Mouse (Mus musculus) large intestine, adult 2 months (tissue): ENCODE results near the gene Tmem11. TPM values are rescaled to one million over a fixed set of nuclear protein-coding genes. Genes with fewer than 3 reads are reported as not detected.
"Not testable (repeated sequence)": the region's sequence is repeated elsewhere in the genome, so short reads cannot be mapped to it uniquely, and the experiment has no call there.

Source experiments
- DNase-seq: peaks from one replicate; pipeline ENCODE4 v3.0.0-alpha.2; 2012; ENCODE audit warnings: low read depth, low spot score
- WGBS: fragments of 180-500 bp; shearing (Covaris S2); methylation state at CpG from one replicate; pipeline ENCODE4 v1.1.7; 2018; 5-methylcytosine and 5-hydroxymethylcytosine counted together
- polyA plus RNA-seq: library from polyadenylated mRNA; depleted of rRNA; stranded (reverse); fragments of >200 nt; gene quantifications from 2 replicates; pipeline ENCODE4 v1.2.3, GENCODE M21; 2012

Gene Tmem11
- polyA plus RNA-seq, 1 experiment, result 74.0 TPM

DNA sequence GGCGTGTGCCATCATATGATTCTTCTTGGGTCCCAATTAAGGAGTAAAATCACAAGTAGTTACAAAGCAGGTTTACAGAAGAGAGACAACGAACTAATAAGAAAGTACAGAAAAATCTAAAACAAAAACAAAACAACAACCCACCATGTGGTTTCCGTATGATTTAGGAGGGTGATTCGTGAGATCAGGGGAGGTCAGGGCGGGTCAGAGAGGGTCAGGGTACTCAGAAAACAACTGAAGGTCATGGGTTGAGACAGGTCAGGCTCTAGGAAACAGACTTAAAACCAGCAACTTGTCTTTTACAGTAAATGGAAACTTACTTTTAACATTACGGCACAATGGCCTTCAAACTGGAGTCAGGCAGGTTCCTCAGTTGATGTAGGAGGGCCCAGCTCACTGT, 11.2 kb upstream of the Tmem11 start:
- 50% methylated on average over 6 of the region's 6 CpGs for WGBS
- DNase-seq, result no peak

DNA sequence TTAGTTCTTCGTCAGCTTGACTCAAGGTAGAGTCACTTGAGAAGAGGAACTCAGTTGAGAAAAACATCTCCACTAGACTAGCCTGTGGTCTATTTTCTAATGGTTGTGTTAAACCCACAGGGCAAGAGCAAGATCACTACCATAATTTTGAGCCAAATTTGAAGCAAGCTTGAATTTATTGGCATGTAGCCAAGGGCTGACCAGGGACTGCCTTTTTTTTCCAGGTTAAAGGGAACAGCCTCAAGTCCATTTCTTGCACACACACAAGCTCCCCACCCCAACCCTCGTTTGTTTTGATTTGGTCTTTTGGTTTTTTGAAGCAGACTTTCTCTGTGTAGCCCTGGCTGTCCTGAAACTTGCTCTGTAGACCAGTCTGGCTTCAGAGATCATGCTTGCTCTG, 10.8 kb upstream of the Tmem11 start:
- 48% methylated on average over 2 of the region's 2 CpGs for WGBS
- DNase-seq, result no peak

DNA sequence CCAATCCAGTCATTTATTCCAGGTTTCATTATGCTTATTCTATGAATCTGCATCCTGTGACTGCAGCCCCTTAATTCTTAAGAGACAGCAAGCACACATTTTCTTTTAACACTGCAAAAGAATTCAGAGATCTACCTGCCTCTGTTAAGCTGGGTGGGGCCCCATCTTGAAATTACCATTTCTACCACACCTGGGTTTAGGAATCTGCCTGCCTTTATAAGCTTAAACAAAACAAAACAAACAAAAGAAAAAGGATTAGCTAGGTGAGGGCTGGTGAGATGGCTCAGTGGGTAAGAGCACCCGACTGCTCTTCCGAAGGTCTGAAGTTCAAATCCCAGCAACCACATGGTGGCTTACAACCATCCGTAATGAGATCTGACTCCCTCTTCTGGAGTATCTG, 7.9 kb upstream of the Tmem11 start:
- DNase-seq, result not testable (repeated sequence)
- 86% methylated on average over 3 of the region's 3 CpGs for WGBS

DNA sequence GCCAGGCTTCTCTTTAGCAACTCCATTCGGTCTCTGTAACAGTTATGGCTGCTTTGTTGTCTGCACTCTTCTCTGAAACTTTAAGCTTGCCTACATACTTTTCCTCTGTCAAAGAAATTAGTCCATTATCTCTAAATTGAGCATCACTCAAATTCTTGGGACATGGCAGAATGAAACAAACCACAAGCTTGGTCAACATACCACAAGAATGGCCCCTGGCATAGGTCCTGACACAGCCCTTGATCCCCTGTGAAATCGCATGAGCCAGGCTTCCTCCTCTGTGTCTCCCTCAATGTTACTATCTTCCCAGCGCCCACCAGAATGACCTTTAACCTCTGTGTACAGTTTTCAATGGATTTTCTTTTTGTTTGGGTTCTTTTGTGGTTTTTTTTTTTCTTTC, 3.3 kb upstream of the Tmem11 start:
- DNase-seq, result no peak
- WGBS, result 81% methylated on average over 3 of the region's 3 CpGs

DNA sequence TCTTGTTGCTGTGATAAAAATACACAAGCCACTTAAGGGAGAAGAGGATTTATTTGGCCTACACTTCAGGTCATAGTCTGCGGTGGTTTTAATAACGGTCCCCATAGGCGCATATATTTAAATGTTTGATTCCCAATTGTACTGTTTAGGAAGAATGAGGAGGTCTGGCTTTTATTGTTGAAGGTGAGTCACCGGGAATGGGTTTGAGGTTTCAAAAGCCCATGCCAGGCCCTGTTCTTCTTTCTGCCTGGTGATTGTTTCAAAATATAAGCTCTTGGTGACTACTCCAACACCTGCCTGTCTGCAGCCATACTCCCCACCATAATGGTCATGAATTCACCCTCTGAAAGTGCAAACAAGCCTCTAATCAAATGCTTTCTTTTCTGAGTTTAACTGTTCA, 1.5 kb upstream of the Tmem11 start:
- no peak for DNase-seq
- WGBS, result 75% methylated on average over 4 of the region's 4 CpGs

DNA sequence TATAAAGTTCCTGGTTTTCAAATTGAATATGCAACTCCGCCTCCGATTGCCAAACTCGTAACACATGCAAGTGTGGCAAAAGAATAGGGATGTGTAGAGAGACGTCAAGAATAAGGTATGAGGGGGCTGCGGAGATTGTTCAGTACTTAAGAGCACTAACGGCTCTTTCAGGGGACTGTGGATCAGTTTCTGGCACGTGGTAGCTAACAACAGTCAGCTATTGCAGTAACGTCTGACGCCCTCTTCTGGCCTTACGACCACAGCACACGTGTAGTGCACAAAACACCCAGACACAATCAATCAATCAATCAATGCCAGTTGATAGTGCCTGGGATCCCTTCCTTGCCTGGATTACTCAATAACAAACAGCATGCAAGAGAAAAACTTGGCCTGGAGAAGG, 351 bp upstream of the Tmem11 start:
- WGBS, result 1% methylated on average over 11 of the region's 11 CpGs
- DNase-seq, result no peak

DNA sequence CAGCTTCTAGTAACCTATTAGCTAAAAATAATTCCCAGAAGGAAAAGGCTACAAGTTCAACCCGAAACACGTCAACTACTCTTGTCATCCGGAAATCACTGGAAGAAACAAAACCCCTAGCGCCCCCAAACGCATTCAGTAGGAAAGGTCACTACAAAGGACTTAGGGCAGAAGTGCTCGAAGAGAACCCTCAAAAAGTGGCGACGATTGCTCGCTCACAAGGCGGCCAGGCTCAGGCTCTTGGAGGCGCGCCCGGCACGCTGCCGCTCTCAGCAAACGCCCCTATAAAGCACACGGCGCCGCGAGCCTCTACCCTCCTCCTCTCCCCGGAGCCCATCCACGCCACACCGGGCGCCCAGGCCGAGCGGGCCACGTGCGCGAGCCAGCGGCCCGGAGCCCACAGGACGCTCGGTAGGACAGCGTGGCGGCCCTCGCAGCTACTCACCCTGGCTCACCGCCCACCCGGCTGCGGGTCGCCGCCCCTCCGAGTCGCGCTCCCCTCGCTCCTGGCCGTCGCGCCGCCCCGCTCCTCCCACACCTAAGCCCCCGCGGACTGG, 938 bp downstream of the Tmem11 start:
- no peak for DNase-seq
- WGBS, result under 1% methylated on average over 52 of the region's 52 CpGs

DNA sequence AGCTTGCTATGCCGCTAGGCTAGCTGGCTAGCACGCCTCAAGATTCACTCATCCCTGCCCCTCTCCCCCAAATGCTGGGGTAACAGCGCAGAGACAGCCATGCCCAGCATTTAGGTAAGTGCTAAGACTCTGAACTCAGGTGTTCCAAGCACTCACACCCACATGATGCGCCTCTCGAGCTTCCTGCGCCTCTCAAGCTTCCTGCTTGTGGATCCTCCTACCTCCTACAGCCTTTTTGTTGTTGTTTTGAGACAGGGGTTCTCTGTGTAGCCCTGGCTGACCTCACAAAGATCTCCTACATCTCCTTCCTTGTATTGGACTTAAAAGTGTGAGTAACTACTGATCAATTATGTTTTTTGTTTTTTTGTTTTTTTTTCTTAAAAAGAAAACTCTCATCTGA, 6.0 kb downstream of the Tmem11 start:
- DNase-seq, result no peak

DNA sequence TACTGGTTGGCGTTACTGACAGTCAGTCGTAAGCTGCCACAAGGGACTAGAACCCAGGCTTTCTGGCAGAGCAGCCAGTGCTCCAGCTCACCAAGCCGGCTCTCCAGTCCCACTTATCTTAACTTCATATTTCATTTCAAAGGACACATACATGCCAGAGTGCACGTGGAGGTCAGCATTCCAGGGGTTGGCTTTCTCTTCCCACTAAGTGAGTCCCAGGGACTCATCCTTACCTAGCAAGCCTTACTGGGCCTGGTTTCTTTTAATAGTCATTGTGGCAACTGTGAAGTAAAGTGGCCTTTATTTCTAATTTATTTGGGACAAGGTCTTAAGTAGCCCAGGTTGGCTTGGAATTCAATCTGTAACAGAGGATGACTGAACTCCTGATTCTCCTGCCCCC, 7.7 kb downstream of the Tmem11 start:
- 62% methylated on average over 4 of the region's 4 CpGs for WGBS

More for the DNA sequence above, 6.0 kb downstream of the Tmem11 start:
- 58% methylated on average over 6 of the region's 6 CpGs for WGBS

DNA sequence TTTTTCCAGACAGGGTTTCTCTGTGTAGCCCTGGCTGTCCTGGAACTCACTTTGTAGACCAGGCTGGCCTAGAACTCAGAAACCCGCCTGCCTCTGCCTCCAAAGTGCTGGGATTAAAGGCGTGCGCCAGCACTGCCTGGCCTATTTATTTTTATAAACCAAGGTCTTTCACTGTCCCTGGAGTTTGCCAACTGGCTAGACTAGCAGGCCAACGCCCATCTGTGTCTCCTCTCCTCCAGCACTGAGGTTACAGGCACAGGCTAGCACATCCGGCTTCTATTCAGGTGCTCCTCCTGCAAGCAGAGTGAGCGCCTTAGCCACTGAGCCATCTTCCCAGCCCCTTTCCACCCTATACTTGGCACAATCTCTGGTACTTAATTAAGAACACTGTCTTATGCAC, 9.6 kb downstream of the Tmem11 start:
- DNase-seq, result not testable (repeated sequence)
- WGBS, result 62% methylated on average over 6 of the region's 6 CpGs

More for the DNA sequence above, 7.7 kb downstream of the Tmem11 start:
- DNase-seq, result no peak

DNA sequence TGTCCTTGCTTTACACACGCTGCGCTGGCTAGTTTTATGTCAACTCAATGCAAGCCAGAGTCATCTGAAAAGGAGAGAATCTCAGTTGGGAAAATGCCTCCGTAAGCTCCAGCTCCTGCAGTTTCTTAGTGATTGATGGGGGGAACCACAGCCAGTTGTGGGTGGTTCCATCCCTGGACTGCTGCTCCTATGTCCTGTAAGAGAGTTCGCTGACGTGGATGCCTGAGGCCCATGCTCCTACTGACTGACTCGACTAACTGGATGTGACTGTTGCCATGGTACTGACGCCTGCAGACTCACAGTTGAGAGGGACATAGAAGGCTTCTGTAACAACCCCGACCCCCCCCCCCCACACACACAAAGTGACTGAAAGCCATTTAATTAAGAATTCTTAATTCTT, 11.2 kb downstream of the Tmem11 start:
- 74% methylated on average over 8 of the region's 8 CpGs for WGBS
- no peak for DNase-seq

DNA sequence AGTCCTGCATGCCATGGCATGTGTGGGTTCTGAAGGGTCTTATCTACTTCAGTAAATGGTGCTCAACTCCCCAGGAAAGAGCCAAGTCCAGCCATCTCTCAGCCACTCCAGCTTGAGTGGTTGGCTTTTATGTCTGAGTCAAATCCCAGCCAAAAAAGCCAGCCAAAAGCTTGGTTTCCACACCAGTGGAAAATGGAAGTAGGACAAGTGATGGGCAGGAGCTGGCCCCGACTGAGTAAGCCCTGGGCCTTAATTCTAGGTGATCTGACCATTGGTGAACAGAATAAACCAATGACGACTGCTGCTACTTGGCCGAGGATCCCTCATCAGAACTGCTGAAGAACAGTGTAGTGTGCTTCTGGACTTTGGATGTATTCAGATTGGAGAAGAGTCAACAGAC, 11.6 kb downstream of the Tmem11 start:
- no peak for DNase-seq
- WGBS, result 65% methylated on average over 3 of the region's 3 CpGs

DNA sequence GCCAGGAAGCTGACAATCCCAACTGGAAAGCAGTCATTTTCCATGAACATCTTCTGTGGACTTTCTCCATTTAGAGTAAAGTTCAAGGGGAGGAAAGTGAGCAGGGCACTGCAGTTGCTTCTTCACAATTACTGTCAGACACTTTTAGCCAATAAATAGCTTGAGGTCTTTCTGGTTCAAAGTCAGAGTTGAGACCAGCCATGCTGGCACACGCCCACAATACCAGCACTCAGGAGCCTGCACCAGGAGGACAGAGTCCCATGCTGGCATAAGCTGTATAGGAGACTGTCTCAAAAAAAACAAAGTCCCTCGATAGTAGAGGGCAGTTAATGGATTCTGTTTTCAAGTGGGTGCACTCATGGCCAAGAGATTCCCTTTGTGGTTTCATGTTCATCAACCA, 13.1 kb downstream of the Tmem11 start:
- no peak for DNase-seq
- 29% methylated on average over 2 of the region's 2 CpGs for WGBS

DNA sequence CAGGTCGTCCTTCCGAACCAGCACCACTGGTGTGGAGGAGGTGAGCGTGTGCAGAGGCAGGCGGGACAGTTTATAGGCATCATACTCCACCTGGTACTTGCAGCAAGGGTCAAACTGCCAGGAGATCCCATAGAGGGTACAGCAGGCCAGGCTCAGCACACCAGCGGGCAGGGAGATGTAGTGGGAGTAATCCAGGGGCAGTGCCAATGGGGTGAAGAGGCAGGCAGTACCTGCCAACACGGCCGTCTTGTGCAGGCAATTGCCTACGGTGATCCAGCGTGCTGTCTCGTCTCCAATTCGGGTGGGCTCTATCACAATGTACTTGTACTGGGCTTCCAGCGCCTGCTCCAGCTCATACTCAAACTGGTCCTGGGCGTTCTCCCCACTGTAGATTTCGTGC, 14.2 kb downstream of the Tmem11 start:
- WGBS, result 69% methylated on average over 14 of the region's 14 CpGs

DNA sequence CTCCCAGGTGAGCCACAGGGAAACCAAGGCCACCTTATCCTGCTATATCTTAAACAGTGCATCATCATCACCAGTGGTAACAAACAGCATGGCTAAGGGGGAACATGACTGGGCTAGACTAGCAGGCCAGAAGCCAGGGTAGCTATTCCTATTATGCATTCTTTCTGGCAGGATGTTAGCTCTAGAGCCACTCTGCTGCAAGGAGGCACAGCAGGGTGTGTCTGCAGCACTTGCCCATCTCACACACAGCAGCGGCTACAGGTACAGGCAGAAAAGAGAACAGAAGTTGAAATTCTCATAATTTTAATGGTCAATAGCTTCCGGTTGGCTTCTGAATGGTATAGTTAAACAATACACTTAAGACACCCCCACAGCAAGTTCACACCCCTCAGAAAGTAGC, 14.9 kb downstream of the Tmem11 start:
- no peak for DNase-seq
- 55% methylated on average over 2 of the region's 2 CpGs for WGBS

More for the DNA sequence above, 14.2 kb downstream of the Tmem11 start:
- DNase-seq, result no peak

DNA sequence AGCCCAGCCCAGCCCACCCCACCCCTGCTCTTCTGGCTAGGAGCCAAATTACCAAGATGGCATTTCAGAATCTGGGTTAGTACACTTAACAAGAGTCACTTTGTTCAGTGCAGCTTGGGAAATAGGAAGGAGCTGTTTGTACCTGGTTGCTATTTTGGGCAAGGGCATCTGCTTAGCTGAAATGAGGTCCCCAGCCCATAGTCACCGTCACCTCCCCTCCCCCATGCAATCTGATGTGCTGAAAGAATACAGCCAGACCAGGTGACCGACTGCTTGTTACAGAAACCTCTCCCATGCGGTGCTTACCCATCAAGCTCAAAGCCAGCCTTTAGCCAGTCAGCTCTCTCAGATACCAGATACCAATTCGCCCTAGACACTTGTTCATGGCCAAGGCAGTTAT, 15.9 kb downstream of the Tmem11 start:
- 74% methylated on average over 4 of the region's 4 CpGs for WGBS
- no peak for DNase-seq

DNA sequence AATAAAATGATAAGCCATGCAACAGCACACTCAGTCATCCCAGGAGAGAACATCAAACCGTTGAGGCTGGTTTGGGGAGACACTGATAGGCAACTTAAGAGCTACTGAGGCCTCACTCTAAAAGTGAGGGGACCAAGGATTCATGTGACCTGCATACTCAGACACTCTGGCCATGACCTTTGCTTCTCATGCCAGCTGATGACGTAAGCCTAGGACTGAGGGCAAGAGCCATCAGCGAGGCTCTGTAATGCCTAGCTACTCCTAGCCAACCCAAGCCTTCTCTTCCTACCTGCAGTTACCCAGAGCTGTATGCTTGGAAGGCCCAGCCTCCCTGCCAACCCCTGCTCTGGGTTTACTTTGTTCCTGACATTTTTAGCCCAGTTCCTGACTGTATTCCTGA, 17.1 kb downstream of the Tmem11 start:
- DNase-seq, result no peak
- 60% methylated on average over 3 of the region's 3 CpGs for WGBS

DNA sequence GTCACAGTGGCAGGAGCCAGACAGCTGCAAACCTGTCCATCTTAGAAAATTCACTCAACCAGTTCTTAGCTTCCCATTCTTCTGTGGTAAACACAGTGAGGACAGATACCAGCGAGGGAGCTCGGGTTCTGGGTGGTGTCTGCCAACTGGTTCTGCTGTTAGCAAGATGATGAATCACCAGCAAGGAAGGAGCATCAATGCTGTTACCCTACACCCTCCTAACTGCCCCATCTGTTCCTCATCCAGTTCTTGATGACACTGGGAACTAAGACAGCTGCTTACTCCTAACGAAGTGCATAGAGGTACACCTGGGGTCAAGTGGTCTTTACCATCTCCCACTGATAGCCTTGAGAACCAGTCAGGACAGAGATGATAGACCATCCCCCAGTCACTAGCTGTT, 22.5 kb downstream of the Tmem11 start:
- no peak for DNase-seq
- 46% methylated on average over 3 of the region's 3 CpGs for WGBS

DNA sequence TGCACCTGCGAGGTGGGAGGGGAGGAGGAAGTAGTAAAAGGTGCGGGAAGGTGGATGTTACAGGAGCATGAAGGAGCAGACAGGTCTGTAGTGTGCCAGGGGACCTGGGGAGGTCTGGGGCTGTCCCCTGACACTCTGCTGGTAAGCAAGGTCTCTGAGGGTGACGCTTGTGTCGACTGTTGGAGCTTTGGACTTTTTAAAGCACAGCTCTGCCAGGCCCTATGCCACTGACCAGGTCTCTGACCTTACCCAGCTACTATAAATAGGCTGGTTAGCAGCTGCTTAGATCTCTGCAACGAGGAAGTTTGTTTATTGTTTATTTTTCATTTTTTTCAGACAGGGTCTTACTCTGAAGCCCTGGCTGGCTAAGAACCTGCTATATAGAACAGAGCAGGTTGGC, 33.7 kb downstream of the Tmem11 start:
- WGBS, result 57% methylated on average over 5 of the region's 5 CpGs
- no peak for DNase-seq

DNA sequence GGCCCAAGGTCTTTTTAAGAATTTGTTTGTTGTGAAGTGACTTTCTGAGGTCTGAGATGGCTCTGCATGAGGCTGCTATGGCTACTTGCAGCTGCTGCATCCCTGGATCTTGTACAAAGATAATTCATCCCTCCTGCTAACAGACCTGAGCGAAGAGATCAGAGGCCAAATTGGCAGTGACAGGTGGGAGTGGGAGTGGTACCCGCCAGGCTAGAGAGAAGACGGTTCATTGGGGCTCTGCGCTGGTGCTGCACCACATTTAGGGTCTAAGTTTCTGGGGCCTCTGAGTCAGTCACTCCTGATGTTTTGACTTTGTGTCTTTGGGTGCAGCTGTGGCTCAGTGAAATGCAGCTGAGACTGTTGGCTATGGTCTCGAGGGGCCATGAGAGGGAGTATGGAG, 35.7 kb downstream of the Tmem11 start:
- DNase-seq, result no peak
- WGBS, result 89% methylated on average over 5 of the region's 5 CpGs

DNA sequence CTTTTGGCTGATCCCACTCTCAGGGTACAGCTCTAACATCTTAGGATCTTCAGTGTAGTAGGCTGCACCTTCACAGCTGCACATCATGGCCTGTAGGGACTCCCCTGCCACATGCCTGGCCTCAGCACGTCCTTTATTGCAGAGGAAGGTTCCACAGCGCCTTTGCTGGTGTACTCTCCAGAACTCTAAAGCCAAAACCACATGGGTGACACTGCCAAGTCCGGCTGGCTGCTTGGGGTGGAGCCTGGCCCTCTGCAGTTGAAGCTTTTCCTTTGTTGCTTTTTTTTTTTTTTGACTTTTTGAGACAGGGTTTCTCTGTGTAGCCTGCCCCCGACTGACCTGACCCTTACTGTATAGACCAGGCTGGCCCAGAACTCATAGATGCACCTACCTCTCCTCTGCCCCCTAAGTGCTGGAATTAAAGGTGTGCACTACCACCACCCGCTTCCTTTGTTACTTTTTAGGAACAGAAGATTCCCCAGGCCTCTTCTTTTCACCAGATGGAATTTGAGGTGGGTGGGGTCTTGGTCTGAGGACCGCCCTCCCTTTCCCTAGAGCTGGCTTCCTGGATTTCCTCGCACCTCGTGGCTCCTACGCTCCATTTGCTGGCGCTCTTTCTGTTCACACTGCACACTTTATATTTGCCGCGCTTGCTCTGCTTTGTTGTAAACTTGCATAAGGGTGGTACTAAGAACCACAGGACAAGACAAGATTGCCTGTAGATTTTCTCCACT, 37.4 kb downstream of the Tmem11 start:
- DNase-seq, result no peak
- 81% methylated on average over 12 of the region's 12 CpGs for WGBS
